Mouse (Mus musculus): ENCODE data around the gene Mad2l2.
A peak's percentile ranks its signal among the peaks of the same experiment; 100 is the strongest.

Mad2l2 gene

DNA sequence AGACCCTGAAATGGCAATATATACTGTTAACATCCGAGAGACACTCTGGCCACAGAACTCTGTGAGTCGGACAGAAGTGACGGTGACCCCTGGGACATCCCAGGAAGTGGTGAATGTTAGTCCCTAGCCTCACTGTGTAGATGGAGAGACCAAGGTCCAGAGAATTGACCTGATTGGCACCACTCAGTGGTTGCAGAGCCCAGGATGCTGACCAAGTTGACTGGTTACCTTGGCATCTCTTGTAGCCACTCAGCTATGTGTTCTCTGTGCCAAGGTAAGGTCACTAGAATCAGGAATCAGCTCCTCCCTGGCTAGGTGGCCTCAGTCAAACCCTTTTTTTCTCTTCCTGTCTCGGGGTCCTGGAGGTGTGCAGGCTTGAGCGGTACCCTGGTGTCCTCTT lies 13.5 kb downstream of the Mad2l2 start:
- DNase-seq (ENCODE audit: low read depth, low spot score), result no peak

DNA sequence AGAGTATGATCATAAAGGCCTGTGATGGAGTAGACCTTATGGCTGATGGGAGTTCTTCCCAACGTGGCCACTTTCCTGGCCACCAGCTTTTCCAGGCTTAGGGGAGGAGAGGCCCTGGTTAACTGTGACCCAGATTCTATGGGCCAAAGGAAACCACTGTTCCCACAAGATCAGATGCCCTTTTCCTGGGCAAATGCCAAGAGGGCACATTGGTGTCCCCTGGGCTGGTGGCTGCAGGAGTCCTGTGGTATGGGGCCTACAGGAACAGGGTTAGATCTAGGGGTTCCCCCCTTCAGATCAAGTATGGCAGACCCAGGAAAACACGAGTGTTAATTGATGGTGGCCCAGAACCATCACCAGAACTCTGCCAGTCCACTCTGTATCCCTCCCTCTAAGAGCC lies 17.5 kb downstream of the Mad2l2 start:
- no peak for DNase-seq (ENCODE audit: low read depth, low spot score)

DNA sequence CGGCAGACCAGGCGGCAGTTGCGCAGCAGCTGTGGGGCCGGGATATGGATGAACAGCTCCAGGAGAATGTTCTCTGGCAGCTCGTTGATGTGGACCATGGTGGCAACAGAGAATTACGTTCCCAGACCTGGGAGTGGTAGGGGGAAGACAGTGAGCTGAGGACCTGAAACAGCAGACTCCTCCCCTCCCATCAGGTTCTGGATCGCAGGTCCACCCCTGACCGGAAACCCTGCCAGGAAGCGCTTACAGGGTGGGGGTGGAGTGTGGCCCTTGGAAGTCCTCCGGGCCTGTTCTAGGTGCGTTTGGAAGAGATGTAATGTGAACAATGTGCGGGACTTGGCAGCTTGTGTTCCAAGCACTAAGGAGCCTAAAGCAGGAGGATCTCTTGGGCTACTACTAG lies 19.4 kb downstream of the Mad2l2 start:
- no peak for DNase-seq (ENCODE audit: low read depth, low spot score)

DNA sequence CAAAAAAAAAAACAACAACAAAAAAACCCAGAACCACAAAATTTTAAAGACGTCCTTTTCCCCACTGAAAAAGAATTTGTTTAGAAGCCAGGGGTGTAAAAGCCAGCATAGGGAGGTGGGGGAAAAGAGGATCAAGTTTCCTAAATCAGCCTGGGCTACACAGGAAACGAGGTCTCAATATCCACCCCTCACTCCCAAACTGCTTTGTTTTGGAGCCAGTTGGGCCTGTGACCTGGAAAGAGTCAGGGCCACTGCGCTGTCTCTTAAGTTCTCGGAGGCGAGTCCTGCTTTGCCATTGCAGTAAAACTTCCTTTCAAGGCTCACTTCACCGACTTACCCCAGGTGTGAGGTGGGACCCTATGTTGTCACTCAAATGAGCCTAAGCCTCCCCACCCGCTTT lies 20.1 kb downstream of the Mad2l2 start:
- DNase-seq (ENCODE audit: low read depth, low spot score), result no peak

DNA sequence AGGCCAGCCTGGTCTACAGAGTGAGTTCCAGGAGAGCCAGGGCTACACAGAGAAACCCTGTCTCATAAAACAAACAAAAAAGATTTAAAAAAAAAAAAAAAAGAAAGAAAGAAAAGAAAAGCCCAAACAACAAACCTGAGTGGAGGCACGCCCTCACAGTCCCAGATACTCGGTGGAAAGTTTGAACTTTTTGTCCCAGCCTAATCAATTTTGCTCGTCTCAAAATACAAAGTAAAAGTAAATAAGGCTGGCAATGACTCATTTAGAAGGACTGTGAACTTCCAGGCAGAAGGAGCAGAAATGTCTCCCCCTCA lies 20.7 kb downstream of the Mad2l2 start:
- no peak for DNase-seq (ENCODE audit: low read depth, low spot score)

DNA sequence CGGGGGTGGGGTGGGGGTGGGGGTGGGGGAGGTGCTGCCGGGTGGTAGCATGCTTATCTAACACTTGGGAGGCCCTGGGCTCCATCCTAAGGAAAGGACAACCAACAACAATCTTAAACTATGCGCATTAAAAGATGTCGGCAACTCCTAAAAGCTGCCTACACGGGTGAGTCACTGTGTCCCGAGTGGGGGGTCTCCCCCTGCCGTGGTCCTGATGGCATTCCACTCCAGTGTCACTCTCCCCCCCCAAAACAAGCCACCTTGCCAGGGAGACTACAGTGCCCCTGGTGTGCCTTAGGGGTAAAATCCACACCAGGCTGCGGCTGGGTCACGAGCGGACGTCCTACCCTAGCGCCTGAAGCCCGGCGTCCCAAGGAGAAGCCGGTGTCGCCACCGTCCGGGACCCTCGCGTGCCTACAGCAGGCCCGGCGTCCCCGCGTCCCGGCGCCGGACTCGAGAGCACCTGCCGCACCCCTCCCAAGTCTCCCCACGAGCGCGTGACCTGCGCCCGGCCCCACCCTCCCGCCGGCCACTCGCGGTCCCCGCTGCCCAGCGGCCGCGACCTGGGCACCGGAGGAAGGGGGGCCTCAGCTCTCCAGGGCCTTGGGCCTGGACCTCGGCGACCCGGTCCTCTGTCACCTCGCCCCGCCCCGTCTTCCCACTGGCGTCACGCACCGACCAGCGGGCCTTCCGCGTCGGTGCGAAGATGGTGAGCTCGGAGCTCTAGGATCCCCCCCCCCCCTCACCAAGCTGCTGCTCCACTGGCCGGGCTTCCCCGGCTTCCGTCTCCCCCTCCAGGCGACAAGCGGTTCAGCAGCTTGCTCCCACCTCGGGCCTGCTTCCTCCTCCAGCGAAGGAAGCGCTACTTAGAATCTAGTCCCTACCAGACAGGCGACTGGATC lies 21.3 kb downstream of the Mad2l2 start, which contains the start of gene Fbxo6:
Fbxo6 (minus strand) TSS at position 874 of the 902 bp plus-strand sequence.
- DNase-seq (ENCODE audit: low read depth, low spot score), result peak; percentile 88

DNA sequence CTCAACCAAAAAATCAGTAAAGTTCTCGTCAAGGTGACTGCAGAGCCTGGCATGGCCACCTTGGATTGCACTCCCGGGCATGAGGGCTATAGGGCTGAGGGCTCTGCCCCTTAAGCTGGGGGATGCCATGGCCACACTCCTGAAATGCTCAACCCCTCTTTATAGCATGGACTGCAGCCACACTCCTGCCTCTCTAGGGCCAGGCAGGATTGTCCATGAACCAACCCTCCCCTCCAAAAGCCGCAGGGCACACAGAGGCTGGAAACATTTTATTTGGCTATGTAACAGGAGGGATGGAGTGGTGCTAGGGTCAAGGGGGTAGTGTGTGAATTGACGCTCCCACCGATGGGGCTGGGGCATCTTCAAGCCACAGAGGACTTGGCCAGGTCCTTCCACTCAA lies 22.4 kb downstream of the Mad2l2 start:
- DNase-seq (ENCODE audit: low read depth, low spot score), result no peak

DNA sequence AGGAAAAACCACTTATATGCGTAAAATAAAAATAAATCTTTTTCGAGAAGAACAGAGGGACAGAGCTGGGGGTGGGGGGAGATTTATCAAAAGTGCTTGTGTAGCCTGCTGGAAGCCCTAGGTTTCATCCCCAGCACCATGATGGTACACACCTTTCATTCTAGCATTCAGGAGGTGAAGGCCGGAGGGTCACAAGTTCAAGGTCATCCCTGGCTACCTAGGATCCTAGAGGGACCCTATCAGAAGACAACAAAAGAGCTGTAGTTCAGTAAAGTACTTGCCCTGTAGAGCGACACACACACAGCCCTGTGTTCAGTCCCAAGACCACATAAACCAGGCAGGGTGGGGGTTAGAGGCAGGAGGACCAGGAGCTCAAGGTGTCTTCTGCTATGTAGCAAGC lies 23.8 kb downstream of the Mad2l2 start:
- no peak for DNase-seq (ENCODE audit: low read depth, low spot score)

DNA sequence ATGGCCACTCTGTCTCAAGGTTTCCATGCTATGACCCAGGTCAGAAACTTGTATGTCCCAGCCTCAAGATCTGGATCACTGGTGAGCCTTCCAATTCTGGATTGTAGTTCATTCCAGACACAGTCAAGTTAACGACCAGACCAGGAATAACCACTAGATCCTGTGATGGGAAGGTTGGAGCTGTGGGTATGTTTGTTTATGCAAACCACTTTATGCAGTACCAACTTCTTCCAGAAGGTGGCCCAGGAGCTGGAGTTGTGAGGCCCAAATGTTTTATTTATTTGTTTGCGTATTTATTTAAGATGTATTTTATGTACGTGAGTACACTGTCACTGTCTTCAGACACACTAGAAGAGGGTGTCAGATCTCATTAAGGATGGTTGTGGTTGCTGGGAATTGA lies 24.8 kb downstream of the Mad2l2 start:
- DNase-seq (ENCODE audit: low read depth, low spot score), result no peak

DNA sequence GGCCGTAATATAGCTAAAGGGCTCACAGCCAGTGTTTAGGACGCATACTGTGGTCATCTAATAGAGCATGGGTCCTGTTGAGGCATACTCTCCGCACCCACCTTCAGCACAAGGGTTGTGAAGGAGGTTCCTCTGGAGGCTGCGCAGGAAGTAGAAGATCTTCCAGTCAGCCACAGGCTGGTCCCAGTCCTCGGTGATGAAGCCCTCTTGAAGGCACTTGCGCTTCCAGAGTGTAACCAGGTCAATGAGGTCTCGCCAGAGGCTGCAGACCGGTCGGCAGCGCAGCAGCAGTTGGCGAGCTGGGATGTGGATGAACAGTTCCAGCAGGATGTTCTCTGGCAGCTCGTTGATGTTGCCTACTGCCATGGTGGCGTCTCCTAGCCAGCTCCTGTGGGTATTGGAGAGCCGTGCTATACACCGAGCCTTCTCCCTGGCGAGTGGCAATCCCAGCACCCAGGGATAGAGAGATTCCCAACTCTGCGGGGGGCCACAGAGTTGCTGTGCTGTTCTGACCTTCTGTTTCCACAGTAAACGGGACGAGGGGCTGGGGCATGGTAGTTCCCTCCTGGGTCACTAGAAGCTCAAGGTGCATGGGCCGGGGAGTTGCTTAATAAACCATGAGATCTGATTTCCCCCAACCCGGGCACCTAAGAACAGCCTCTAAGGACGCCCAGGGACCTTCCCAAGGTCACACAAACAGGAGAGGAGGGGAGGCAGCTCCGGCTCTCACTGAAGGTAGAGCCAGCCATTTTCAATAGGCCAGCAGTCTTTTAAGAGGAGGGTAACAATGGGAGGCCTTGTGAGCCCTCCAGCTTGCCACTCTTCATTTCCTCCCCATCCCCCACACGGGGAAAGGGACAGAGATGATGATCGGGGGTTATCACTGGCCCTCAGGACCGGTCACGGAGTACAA lies 28.5 kb downstream of the Mad2l2 start:
- DNase-seq (ENCODE audit: low read depth, low spot score), result no peak

DNA sequence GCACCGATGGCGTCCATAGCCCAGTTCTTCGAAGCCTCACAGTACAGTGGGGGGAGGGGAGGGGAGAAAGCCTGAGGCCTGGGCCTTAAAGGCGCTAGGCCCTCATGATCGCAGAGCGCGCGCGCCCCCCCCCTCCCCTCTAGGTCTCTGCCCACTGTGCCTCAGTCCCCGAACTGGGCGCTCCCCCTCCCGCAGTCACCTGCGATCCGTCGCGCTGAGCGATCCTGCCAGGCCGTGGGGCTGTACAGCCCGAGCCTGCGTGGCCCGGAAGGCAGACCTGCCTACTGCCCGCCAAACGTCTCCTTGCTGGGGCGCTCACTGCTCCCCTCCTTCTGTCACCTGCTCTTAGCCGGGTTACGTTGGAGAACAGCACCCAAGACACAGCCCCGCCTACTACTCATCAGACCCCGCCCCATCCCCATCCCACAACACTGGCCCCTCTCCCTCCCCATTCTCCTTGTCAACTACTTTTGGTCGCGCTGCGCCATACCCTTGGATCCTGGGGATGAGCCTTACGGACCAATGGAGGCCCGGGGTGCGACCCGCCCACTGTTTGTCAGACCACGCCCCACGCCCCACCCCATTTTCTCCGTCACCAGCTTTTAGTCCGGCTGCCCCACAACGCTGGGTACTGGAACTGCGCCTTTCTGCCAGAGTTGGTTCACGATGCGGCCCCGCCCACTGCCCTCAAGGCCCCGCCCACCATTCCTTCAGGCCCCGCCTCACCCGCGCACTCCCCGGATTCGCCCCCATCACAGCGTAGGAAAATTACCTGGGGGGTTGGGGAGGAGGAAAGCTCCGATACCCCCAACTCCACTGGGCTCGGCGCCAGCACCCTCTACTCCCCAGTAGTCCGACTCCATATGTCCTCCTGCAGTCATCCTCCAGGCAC lies 29.6 kb downstream of the Mad2l2 start:
- peak; percentile 97 for DNase-seq (ENCODE audit: low read depth, low spot score)

DNA sequence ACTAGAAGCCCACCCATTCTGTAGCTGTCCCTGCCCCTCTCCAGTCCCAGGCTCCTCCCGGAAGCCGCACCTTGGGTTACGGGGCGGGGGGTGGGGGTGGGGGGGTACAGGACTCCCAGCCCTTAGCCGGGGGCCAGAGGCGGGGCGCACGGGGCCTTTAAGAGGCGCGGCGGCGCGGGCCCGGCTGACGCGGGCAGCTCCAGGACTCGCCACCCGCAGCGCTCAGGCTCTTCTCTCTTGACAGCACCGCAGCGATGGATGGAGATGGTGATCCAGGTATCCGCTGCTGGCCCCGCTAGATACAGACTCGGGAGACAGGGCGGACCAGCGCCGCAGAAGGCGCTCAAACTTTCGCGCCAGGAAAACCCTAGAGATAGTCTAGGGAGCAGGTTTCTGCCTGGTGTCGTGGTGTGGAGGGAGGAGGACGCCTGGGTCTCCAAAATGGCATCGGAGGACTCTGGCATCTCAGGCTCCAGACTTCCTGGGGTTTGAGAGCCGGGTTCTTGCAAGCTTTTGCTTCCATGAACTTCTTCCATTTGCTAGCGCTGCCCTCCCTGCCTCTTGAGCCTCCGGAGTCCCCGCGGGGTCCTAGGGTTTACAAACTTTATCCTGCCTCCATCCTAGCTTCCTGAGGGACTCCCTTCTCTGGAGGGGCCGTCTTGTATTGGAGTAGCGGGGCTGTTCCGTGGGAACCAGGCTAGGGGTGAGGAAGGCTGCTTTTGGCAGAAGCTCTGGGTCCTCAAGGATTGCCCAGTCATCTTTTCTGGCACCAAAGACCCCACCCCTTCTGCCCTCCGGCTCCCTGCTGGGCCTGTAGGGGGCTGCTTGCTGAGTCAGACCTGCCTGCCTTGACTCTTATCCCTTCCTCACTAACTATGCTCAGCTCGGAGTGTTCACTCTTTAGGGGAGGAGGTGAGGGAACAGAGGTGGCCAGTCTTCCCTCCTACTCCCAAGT lies 30.5 kb downstream of the Mad2l2 start, which contains the start of the genes Fbxo44 and Fbxo2:
Fbxo44 (minus strand) TSS at position 47 of the 955 bp plus-strand sequence.
Fbxo2 (plus strand) TSS at position 186 of the 955 bp plus-strand sequence.
- no peak for DNase-seq (ENCODE audit: low read depth, low spot score)

DNA sequence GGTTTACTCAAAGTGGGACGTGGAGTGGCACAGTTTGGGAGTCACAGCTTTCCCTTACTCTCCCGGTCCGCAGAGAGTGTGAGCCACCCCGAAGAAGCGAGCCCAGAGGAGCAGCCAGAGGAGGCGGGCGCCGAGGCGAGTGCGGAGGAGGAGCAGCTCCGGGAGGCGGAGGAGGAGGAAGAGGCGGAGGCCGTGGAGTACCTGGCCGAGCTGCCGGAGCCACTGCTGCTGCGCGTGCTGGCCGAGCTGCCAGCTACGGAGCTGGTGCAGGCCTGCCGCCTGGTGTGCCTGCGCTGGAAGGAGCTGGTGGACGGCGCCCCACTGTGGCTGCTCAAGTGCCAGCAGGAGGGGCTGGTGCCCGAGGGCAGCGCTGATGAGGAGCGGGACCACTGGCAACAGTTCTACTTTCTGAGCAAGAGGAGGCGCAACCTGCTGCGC lies 33.8 kb downstream of the Mad2l2 start:
- DNase-seq (ENCODE audit: low read depth, low spot score), result no peak

DNA sequence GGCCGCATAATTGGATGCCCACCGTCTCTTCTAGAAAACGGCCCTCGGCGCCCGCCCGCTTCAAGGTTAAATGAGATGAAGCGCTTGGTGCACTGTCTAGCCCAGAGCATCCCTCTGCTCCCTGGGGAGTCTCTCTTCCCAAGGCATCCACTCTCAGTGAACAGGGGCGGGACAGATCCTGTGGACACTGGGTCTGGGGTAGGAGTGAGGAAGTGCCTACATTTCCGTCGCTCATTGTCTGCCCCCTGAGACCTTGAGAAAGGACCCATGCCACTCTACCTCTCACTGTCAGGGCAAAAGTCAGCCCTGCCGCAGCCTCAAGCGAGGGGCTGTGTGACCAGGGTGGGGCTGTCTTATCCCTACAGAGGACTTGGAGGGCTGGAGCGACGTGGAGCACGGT lies 34.3 kb downstream of the Mad2l2 start:
- DNase-seq (ENCODE audit: low read depth, low spot score), result no peak

DNA sequence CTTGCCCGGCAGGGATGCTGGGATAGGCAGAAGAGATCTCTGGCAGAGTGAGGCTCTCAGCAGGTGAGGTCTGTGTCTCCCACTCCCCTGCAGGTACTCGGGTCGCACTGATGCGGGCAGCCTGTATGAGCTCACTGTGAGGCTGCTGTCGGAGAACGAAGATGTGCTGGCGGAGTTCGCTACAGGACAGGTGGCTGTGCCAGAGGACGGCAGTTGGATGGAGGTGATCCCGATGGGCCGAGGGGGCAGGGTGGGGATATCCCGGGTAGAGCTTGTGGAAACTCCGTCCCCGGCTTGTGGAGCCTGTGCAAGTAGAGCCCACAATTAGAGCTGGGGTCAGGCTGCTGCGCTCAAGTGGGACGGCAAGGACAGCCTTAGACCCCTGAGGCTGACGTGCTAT lies 35.4 kb downstream of the Mad2l2 start:
- no peak for DNase-seq (ENCODE audit: low read depth, low spot score)

DNA sequence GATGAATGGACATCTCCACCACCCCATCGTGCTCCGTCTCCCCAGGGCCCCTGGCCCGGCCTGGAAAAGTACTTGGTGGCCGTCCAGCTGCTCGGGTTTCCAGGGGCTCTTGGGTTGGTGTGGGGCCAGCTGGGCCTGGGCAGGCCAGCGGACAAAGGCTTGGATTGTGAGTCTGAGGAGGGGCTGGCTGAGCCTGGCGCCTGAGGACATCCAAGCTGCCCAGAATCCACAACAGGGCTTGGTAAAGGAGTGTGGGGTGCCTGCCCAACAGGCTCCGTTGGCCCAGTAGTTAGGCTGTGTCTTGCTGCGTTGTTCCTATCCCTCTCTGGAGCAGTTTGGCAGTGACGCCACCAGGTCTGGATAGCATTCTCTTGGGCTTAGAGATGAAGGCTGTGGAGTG lies 36.2 kb downstream of the Mad2l2 start:
- peak; percentile 69 for DNase-seq (ENCODE audit: low read depth, low spot score)

DNA sequence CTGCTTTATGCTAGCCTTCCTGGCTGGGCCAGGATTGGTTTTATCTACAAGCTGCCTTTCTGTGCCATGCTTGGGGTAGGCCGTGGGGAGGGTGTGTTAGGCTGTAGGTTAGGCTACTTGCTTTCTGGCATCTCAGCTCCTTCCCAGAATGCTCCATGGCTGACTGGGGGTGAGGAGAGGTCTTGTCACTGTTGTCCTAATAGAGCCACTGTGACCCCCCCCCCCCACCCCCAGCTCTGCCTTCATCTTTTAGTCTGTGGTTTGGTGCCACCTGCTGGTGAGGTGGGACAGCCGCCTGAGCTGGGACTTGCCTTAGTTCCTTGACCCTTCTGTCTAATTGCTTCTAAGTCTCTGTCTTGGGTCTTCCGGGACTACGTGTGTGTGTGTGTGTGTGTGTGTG lies 36.8 kb downstream of the Mad2l2 start:
- DNase-seq (ENCODE audit: low read depth, low spot score), result no peak

DNA sequence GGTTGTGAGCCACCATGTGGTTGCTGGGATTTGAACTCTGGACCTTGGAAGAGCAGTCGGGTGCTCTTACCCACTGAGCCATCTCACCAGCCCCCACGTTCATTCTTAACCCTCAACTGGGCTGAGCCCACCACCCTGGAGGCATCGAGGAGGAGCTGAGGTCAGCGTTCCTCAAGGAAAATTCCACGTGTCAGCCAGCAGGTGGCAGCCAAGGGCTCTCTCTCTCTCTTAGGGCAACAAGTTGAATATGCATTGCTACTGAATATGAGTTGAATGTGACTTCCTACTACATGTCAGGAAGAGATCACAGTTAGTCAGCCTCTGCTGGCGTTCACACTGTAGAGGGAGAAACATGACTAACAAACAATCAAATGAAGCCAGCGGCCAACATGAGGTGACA lies 38.1 kb downstream of the Mad2l2 start:
- no peak for DNase-seq (ENCODE audit: low read depth, low spot score)

DNA sequence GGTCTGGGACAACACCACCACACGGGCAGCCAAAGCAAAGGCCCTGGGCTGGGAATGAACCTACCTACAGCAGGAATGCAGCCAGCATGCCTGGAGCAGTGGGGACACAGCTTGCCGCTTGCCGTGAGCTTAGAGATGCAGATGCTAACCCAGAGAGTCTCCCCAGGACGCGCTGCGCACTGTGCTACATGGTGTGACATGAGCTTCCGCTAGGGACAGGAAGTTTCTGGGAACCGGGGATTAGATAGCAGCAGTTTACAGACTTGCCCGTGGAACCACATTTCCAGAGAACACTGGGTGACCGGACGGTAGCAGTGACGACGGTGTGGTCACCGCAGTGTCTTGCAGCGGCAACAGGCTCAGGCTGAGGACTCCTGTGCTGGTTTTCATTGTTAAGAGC lies 39.4 kb downstream of the Mad2l2 start:
- DNase-seq (ENCODE audit: low read depth, low spot score), result no peak

DNA sequence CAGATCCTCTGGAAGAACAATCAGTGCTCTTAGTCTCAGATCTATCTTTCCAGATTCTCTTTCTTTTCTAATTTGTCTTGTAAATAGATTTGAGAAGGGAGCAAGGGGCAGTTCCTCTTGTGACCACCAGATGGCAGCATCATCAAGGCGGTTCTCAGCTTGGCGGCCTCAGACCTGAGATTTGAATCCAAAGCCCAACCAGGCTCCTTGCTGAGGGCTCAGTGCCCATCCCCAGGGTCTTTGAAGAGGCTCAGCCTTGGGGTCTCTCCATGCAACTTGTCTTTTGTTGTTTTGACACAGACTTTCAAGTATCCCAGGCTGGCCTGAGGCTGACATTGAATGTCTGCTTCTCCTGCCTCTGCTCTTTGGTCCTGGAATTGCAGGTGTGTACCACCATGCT lies 40.7 kb downstream of the Mad2l2 start:
- DNase-seq (ENCODE audit: low read depth, low spot score), result no peak

All from telencephalon, adult 2 months (tissue).